Mouse (Mus musculus): ENCODE measurements around the gene Hist2h2aa1. TPM values are rescaled to one million over a fixed set of nuclear protein-coding genes. Genes with fewer than 3 reads are reported as not detected.
A peak's percentile ranks its signal among the peaks of the same experiment; 100 is the strongest.

Gene Hist2h2aa1
- polyA plus RNA-seq, 1 experiment: not detected

DNA sequence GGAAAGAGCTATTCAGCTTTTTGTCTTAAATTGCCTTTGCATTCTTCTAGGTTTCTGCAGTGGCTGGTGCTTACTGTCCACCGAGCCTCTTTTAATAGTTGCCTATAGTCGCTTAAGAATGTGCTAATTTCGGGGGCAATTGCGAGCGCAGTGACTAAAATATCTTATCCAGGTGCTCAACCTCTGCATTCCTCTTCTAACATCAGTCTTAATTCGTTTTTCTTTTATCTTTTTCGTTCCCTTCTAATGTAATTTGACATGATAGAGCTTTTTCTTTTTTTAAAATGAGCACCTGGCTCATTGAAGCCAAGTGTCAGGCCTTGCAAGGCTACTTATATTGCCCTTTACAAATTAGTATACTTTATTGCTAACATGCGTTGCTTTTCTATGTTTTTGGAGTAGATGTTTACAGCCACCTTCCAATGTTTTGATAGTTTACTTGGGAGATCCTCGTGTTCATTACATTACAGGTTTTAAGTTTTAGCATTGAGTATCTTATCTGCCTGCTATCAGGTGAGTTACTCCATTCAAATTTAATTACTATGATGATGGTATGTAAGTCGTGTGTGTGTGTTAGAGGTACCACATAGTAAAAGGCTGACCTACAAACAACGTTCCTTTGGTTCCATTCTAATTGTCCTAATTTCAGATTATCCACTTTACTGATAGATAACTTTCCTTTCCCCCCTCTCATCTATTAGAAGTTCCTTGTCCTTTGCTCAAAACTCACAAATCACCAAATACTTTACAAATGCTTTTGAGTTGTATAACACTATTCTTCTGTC, 2.3 kb downstream of the Hist2h2aa1 start:
- H3K4me2 ChIP-seq (ENCODE audit: low read depth): peak overlapping the region; percentile 74
- peak overlapping the region; percentile 35 for H3K4me3 ChIP-seq
- H3K79me2 ChIP-seq (ENCODE audit: control insufficient read depth, insufficient read depth): peaks cover 5% of the 10 kb centered on the region
- no peaks in the 10 kb centered on the region for H3K27me3 ChIP-seq (ENCODE audit: control insufficient read depth, insufficient read depth, insufficient read length)
- TF ChIP-seq POLR2A (IDR thresholded peaks at IDR 0.05; ENCODE audit: insufficient read length, low read depth) (peak; percentile 26), POLR2AphosphoS2 (IDR thresholded peaks at IDR 0.05; ENCODE audit: insufficient read length, low read depth) (no peak)
- no peak overlapping the region for H3ac ChIP-seq (ENCODE audit: control insufficient read depth, insufficient read length)
- H3K36me3 ChIP-seq (ENCODE audit: control insufficient read depth, insufficient read depth): no peaks in the 10 kb centered on the region

DNA sequence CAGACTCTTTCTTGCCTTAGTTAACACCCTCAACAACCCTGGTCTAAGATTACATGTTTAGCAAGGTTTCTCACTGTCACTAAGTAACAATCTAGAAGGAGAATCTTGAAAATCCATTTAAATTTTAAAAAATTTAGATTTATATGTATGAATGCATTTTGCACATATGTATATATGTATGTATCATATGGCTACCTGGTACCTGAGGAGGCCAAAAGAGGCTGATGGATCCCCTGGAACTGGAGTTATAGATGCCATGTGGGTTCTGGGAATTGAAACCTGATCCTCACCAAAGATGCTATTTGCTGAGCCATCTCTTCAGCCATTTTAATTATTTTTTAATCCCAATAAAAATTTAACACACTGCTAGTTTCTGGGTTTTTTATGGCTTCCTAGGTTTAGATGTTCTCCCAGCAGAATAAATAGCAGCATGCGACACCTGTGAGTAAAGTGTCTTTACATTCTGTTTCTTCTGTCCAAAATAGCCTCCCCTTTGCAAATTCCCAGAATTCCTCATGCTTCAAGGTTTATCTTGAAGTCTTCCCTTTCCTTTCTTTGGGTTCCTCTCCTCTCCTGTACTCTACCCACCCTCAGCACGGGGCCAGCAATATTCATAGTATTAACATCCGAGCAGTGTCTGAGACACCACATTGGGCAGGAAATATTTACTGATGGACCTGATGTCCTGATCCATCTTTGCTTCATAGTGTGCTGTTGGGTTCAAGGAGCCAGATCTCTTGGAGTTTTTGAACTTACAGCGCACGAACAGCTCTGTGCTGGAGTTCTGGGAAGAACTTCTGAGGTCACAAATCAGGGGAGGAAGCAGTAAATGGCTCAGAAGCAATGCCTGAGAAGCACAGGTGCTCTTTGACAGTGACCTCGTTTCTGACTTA, 3.1 kb downstream of the Hist2h2aa1 start:
- peak overlapping the region; percentile 35 for H3K4me3 ChIP-seq
- H3K27me3 ChIP-seq (ENCODE audit: control insufficient read depth, insufficient read depth, insufficient read length): no peaks in the 10 kb centered on the region
- no peak overlapping the region for H3ac ChIP-seq (ENCODE audit: control insufficient read depth, insufficient read length)
- no peaks in the 10 kb centered on the region for H3K36me3 ChIP-seq (ENCODE audit: control insufficient read depth, insufficient read depth)
- peak overlapping the region; percentile 74 for H3K4me2 ChIP-seq (ENCODE audit: low read depth)
- H3K79me2 ChIP-seq (ENCODE audit: control insufficient read depth, insufficient read depth): peaks cover 5% of the 10 kb centered on the region
- TF ChIP-seq TCF3 (IDR thresholded peaks at IDR 0.05; ENCODE audit: insufficient read length, low read depth) (no peak), POLR2AphosphoS2 (IDR thresholded peaks at IDR 0.05; ENCODE audit: insufficient read length, low read depth) (peak; percentile 28)

- TF ChIP-seq TCF3 (IDR thresholded peaks at IDR 0.05; ENCODE audit: insufficient read length, low read depth): no peak
- TF ChIP-seq E2F4 (IDR thresholded peaks at IDR 0.05; ENCODE audit: insufficient read depth): no peak
- no peak for TF ChIP-seq TCF12 (IDR thresholded peaks at IDR 0.05; ENCODE audit: insufficient read depth, poor library complexity, severe bottlenecking)
- no peak for TF ChIP-seq MYOG (IDR thresholded peaks at IDR 0.05; ENCODE audit: control insufficient read depth in 1 of 3, insufficient read depth in 1 of 3, insufficient read length in 2 of 3, low read depth in 2 of 3)
- TF ChIP-seq MAX (IDR thresholded peaks at IDR 0.05; ENCODE audit: low read depth): no peak
- TF ChIP-seq CEBPB (IDR thresholded peaks at IDR 0.05; ENCODE audit: insufficient read depth, poor library complexity, severe bottlenecking): no peak
- TF ChIP-seq MYOD1 (IDR thresholded peaks at IDR 0.05; ENCODE audit: control insufficient read depth in 1 of 3, insufficient read length in 2 of 3, low read depth in 2 of 3): no peak
- TF ChIP-seq POLR2A (IDR thresholded peaks at IDR 0.05; ENCODE audit: insufficient read length, low read depth): no peak
- no peak for TF ChIP-seq SRF (IDR thresholded peaks at IDR 0.05; ENCODE audit: control insufficient read depth, insufficient read length, low read depth)
- TF ChIP-seq REST (IDR thresholded peaks at IDR 0.05; ENCODE audit: insufficient read depth, insufficient read length): no peak
- TF ChIP-seq USF1 (IDR thresholded peaks at IDR 0.05; ENCODE audit: low read depth): no peak
- no peak for TF ChIP-seq POLR2AphosphoS2 (IDR thresholded peaks at IDR 0.05; ENCODE audit: insufficient read length, low read depth)
- Histone ChIP-seq H3K4me3 (peak overlapping the region; percentile 35), H3K79me2 (ENCODE audit: control insufficient read depth, insufficient read depth) (peaks cover 5% of the 10 kb centered on the region), H3K4me2 (ENCODE audit: low read depth) (peak overlapping the region; percentile 74), H3K36me3 (ENCODE audit: control insufficient read depth, insufficient read depth) (no peaks in the 10 kb centered on the region), H3K27me3 (ENCODE audit: control insufficient read depth, insufficient read depth, insufficient read length) (no peaks in the 10 kb centered on the region), H3ac (ENCODE audit: control insufficient read depth, insufficient read length) (no peak overlapping the region)
These were observed 3.7 kb downstream of the Hist2h2aa1 start for GRCm38 (mm10) chr3:96249034-96249345.

GRCm38 (mm10) chr3:96250890-96251289, 5.6 kb downstream of the Hist2h2aa1 start:
- TF ChIP-seq MYOG (IDR thresholded peaks at IDR 0.05; ENCODE audit: control insufficient read depth in 1 of 3, insufficient read depth in 1 of 3, insufficient read length in 2 of 3, low read depth in 2 of 3) (no peak), POLR2A (IDR thresholded peaks at IDR 0.05; ENCODE audit: insufficient read length, low read depth) (no peak), MAX (IDR thresholded peaks at IDR 0.05; ENCODE audit: low read depth) (no peak), REST (IDR thresholded peaks at IDR 0.05; ENCODE audit: insufficient read depth, insufficient read length) (no peak), SRF (IDR thresholded peaks at IDR 0.05; ENCODE audit: control insufficient read depth, insufficient read length, low read depth) (no peak), CEBPB (IDR thresholded peaks at IDR 0.05; ENCODE audit: insufficient read depth, poor library complexity, severe bottlenecking) (no peak), TCF3 (IDR thresholded peaks at IDR 0.05; ENCODE audit: insufficient read length, low read depth) (no peak), E2F4 (IDR thresholded peaks at IDR 0.05; ENCODE audit: insufficient read depth) (no peak), TCF12 (IDR thresholded peaks at IDR 0.05; ENCODE audit: insufficient read depth, poor library complexity, severe bottlenecking) (peak; percentile 19), USF1 (IDR thresholded peaks at IDR 0.05; ENCODE audit: low read depth) (no peak), MYOD1 (IDR thresholded peaks at IDR 0.05; ENCODE audit: control insufficient read depth in 1 of 3, insufficient read length in 2 of 3, low read depth in 2 of 3) (peak in 1 of 3 experiments; percentile 7), POLR2AphosphoS2 (IDR thresholded peaks at IDR 0.05; ENCODE audit: insufficient read length, low read depth) (no peak)
- Histone ChIP-seq H3K4me2 (ENCODE audit: low read depth) (no peak overlapping the region), H3ac (ENCODE audit: control insufficient read depth, insufficient read length) (no peak overlapping the region), H3K36me3 (ENCODE audit: control insufficient read depth, insufficient read depth) (no peaks in the 10 kb centered on the region), H3K4me3 (no peak overlapping the region), H3K79me2 (ENCODE audit: control insufficient read depth, insufficient read depth) (peaks cover 5% of the 10 kb centered on the region), H3K27me3 (ENCODE audit: control insufficient read depth, insufficient read depth, insufficient read length) (no peaks in the 10 kb centered on the region)

GRCm38 (mm10) chr3:96251787-96252186, 6.5 kb downstream of the Hist2h2aa1 start:
- H3K27me3 ChIP-seq (ENCODE audit: control insufficient read depth, insufficient read depth, insufficient read length): no peaks in the 10 kb centered on the region
- no peak overlapping the region for H3ac ChIP-seq (ENCODE audit: control insufficient read depth, insufficient read length)
- no peak overlapping the region for H3K4me3 ChIP-seq
- peaks cover 5% of the 10 kb centered on the region for H3K79me2 ChIP-seq (ENCODE audit: control insufficient read depth, insufficient read depth)
- H3K36me3 ChIP-seq (ENCODE audit: control insufficient read depth, insufficient read depth): no peaks in the 10 kb centered on the region
- TF ChIP-seq TCF3 (IDR thresholded peaks at IDR 0.05; ENCODE audit: insufficient read length, low read depth) (no peak), USF1 (IDR thresholded peaks at IDR 0.05; ENCODE audit: low read depth) (no peak), SRF (IDR thresholded peaks at IDR 0.05; ENCODE audit: control insufficient read depth, insufficient read length, low read depth) (no peak), REST (IDR thresholded peaks at IDR 0.05; ENCODE audit: insufficient read depth, insufficient read length) (no peak), MAX (IDR thresholded peaks at IDR 0.05; ENCODE audit: low read depth) (no peak), TCF12 (IDR thresholded peaks at IDR 0.05; ENCODE audit: insufficient read depth, poor library complexity, severe bottlenecking) (no peak), CEBPB (IDR thresholded peaks at IDR 0.05; ENCODE audit: insufficient read depth, poor library complexity, severe bottlenecking) (no peak), POLR2A (IDR thresholded peaks at IDR 0.05; ENCODE audit: insufficient read length, low read depth) (no peak), MYOD1 (IDR thresholded peaks at IDR 0.05; ENCODE audit: control insufficient read depth in 1 of 3, insufficient read length in 2 of 3, low read depth in 2 of 3) (no peak), MYOG (IDR thresholded peaks at IDR 0.05; ENCODE audit: control insufficient read depth in 1 of 3, insufficient read depth in 1 of 3, insufficient read length in 2 of 3, low read depth in 2 of 3) (no peak), E2F4 (IDR thresholded peaks at IDR 0.05; ENCODE audit: insufficient read depth) (no peak), POLR2AphosphoS2 (IDR thresholded peaks at IDR 0.05; ENCODE audit: insufficient read length, low read depth) (no peak)
- H3K4me2 ChIP-seq (ENCODE audit: low read depth): no peak overlapping the region

Data from myocyte (in vitro differentiated cells).